Mouse (Mus musculus): ENCODE results near the gene Nrap. TPM values are rescaled to one million over a fixed set of nuclear protein-coding genes. Genes with fewer than 3 reads are reported as not detected.
"Not testable (repeated sequence)": the region's sequence is repeated elsewhere in the genome, so short reads cannot be mapped to it uniquely, and the experiment has no call there.

Nrap gene
- polyA plus RNA-seq, 1 experiment: 25.5 TPM

DNA sequence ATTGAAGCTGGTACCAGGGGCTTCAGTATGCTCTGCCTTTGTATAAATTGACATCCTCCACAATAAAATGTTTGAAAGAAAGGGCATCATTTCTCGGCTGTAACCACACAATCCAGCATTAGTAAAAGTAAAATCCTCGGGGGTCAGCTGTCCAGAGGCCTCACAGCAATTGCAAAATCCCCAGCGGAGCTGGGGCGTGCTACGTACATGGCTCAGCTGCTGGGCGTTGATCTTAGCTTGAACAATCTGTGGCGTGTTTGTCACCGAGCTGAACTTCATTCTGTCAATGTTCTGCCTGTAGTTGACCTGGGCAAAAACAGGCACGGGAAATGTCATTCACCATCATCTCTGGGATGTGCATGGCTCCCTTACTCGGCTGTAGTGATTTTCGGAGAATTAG lies 23.7 kb downstream of the Nrap start:
- TF ChIP-seq REST (IDR thresholded peaks at IDR 0.05; ENCODE audit: insufficient read depth, insufficient read length) (no peak), E2F4 (IDR thresholded peaks at IDR 0.05; ENCODE audit: insufficient read depth) (no peak), SRF (IDR thresholded peaks at IDR 0.05; ENCODE audit: control insufficient read depth, insufficient read length, low read depth) (no peak), MYOD1 (IDR thresholded peaks at IDR 0.05; ENCODE audit: control insufficient read depth in 1 of 3, insufficient read length in 2 of 3, low read depth in 2 of 3) (no peak), TCF3 (IDR thresholded peaks at IDR 0.05; ENCODE audit: insufficient read length, low read depth) (no peak), MAX (IDR thresholded peaks at IDR 0.05; ENCODE audit: low read depth) (no peak), CEBPB (IDR thresholded peaks at IDR 0.05; ENCODE audit: insufficient read depth, poor library complexity, severe bottlenecking) (no peak)
- Histone ChIP-seq H3K4me2 (ENCODE audit: low read depth) (no peak overlapping the region), H3K4me3 (no peak overlapping the region), H3K36me3 (ENCODE audit: control insufficient read depth, insufficient read depth) (no peaks in the 10 kb centered on the region), H3ac (ENCODE audit: control insufficient read depth, insufficient read length) (no peak overlapping the region), H3K79me2 (ENCODE audit: control insufficient read depth, insufficient read depth) (no peaks in the 10 kb centered on the region), H3K27me3 (ENCODE audit: control insufficient read depth, insufficient read depth, insufficient read length) (no peaks in the 10 kb centered on the region)

DNA sequence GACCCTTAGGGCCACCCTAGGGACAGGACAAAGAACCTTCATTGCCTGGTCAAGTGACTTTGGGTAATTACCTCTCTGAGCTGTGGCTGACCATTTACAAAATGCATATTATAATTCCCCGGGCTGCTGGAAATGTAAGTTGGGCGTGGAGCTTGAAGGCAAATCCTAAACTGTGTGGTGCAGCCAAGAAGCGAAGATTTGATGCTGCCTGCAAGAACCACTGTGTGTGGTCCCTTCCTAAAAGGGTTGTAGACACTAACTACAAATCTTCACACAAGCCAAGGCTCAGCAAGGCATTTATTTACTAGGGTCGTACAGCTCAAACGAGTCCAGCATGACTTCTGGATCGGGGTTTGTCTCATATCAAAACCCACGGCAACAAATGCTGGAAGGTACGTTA lies 25.3 kb downstream of the Nrap start:
- Histone ChIP-seq H3ac (ENCODE audit: control insufficient read depth, insufficient read length) (no peak overlapping the region), H3K27me3 (ENCODE audit: control insufficient read depth, insufficient read depth, insufficient read length) (no peaks in the 10 kb centered on the region), H3K4me3 (no peak overlapping the region), H3K79me2 (ENCODE audit: control insufficient read depth, insufficient read depth) (no peaks in the 10 kb centered on the region), H3K4me2 (ENCODE audit: low read depth) (no peak overlapping the region), H3K36me3 (ENCODE audit: control insufficient read depth, insufficient read depth) (no peaks in the 10 kb centered on the region)
- no peak for TF ChIP-seq USF1 (IDR thresholded peaks at IDR 0.05; ENCODE audit: low read depth)
- no peak for TF ChIP-seq TCF3 (IDR thresholded peaks at IDR 0.05; ENCODE audit: insufficient read length, low read depth)
- no peak for TF ChIP-seq SRF (IDR thresholded peaks at IDR 0.05; ENCODE audit: control insufficient read depth, insufficient read length, low read depth)
- no peak for TF ChIP-seq POLR2A (IDR thresholded peaks at IDR 0.05; ENCODE audit: insufficient read length, low read depth)
- TF ChIP-seq MYOG (IDR thresholded peaks at IDR 0.05; ENCODE audit: control insufficient read depth in 1 of 3, insufficient read depth in 1 of 3, insufficient read length in 2 of 3, low read depth in 2 of 3): no peak
- TF ChIP-seq REST (IDR thresholded peaks at IDR 0.05; ENCODE audit: insufficient read depth, insufficient read length): no peak
- no peak for TF ChIP-seq E2F4 (IDR thresholded peaks at IDR 0.05; ENCODE audit: insufficient read depth)
- TF ChIP-seq CEBPB (IDR thresholded peaks at IDR 0.05; ENCODE audit: insufficient read depth, poor library complexity, severe bottlenecking): no peak
- TF ChIP-seq MYOD1 (IDR thresholded peaks at IDR 0.05; ENCODE audit: control insufficient read depth in 1 of 3, insufficient read length in 2 of 3, low read depth in 2 of 3): no peak
- no peak for TF ChIP-seq TCF12 (IDR thresholded peaks at IDR 0.05; ENCODE audit: insufficient read depth, poor library complexity, severe bottlenecking)
- TF ChIP-seq POLR2AphosphoS2 (IDR thresholded peaks at IDR 0.05; ENCODE audit: insufficient read length, low read depth): no peak
- TF ChIP-seq MAX (IDR thresholded peaks at IDR 0.05; ENCODE audit: low read depth): no peak

DNA sequence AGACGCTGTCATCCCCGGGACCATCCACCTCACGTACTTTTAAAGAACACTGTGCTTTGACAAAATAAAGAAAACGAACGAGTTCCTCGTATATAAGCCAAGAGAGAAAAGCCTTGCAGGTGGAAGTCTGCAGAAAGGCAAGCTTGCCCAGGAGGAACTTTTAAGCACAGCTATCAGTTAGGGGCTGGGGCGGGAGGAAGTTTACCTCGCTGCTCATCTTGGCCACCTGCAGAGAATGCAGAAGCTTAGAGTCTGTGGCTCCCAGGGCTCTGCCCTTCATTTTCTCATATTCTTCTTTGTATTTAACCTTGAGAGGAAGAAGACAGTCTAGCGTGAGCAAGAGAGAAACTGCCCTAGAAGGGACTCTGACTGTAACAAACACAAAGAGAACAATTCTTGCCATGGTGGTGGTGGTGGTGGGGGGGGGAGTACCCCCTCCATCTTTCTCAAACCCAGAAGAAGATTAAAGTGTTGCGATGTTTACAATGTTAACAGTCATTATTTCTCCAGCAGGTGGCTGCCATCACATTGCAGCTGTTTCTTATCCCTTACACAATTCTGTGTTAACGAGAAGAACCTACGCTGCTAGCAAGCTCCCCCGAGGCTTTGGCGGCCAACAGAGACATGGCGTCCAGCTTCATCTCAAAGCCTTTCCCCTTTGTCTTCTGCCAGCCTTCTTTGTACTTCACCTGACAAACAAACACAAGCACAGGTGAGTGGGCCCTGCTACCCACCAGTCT lies 25.9 kb downstream of the Nrap start:
- Histone ChIP-seq H3K36me3 (ENCODE audit: control insufficient read depth, insufficient read depth) (no peaks in the 10 kb centered on the region), H3K79me2 (ENCODE audit: control insufficient read depth, insufficient read depth) (no peaks in the 10 kb centered on the region), H3K27me3 (ENCODE audit: control insufficient read depth, insufficient read depth, insufficient read length) (no peaks in the 10 kb centered on the region), H3ac (ENCODE audit: control insufficient read depth, insufficient read length) (no peak overlapping the region), H3K4me2 (ENCODE audit: low read depth) (no peak overlapping the region), H3K4me3 (no peak overlapping the region)
- TF ChIP-seq TCF3 (IDR thresholded peaks at IDR 0.05; ENCODE audit: insufficient read length, low read depth) (no peak), TCF12 (IDR thresholded peaks at IDR 0.05; ENCODE audit: insufficient read depth, poor library complexity, severe bottlenecking) (no peak), MAX (IDR thresholded peaks at IDR 0.05; ENCODE audit: low read depth) (no peak), MYOG (IDR thresholded peaks at IDR 0.05; ENCODE audit: control insufficient read depth in 1 of 3, insufficient read depth in 1 of 3, insufficient read length in 2 of 3, low read depth in 2 of 3) (no peak), CEBPB (IDR thresholded peaks at IDR 0.05; ENCODE audit: insufficient read depth, poor library complexity, severe bottlenecking) (no peak)

DNA sequence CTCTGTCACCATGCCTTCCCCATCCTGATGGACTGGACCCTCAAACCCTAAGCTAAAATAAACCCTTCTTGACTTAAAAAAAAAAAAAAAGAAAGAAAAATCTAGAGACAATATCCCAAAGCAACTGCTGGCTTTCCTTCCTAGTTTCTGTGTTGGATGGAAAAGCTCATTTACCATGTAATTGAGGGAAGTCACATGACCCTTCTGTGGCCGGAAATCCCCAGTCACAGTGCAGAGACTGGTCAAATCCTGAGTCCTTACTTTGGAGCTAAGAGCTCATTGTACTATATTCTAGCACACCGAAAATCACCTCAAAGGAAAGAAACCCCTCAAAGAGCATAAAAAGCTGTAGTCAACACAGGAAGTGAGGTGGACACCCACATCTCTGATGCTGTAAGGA lies 30.9 kb downstream of the Nrap start:
- Histone ChIP-seq H3K79me2 (ENCODE audit: control insufficient read depth, insufficient read depth) (no peaks in the 10 kb centered on the region), H3K4me3 (no peak overlapping the region), H3K4me2 (ENCODE audit: low read depth) (no peak overlapping the region), H3K27me3 (ENCODE audit: control insufficient read depth, insufficient read depth, insufficient read length) (no peaks in the 10 kb centered on the region), H3ac (ENCODE audit: control insufficient read depth, insufficient read length) (no peak overlapping the region), H3K36me3 (ENCODE audit: control insufficient read depth, insufficient read depth) (no peaks in the 10 kb centered on the region)
- TF ChIP-seq REST (IDR thresholded peaks at IDR 0.05; ENCODE audit: insufficient read depth, insufficient read length): no peak
- TF ChIP-seq USF1 (IDR thresholded peaks at IDR 0.05; ENCODE audit: low read depth): peak; percentile 60

DNA sequence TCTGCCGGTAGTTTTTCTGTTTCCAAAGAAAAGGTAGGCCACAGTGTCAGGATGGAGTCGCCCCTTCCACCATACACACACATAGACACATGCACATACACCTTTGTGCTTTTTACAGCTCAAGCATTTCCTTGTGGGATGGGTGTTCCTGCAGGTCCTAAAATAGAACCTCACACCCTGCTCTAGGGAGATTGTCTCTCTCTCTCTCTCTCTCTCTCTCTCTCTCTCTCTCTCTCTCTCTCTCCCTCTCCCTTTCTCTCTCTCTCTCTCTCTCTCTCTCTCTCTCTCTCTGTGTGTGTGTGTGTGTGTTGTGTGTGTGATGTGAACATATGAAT lies 32.5 kb downstream of the Nrap start:
- not testable (repeated sequence) for H3K36me3 ChIP-seq (ENCODE audit: control insufficient read depth, insufficient read depth); H3K27me3 ChIP-seq (ENCODE audit: control insufficient read depth, insufficient read depth, insufficient read length); H3ac ChIP-seq (ENCODE audit: control insufficient read depth, insufficient read length); H3K79me2 ChIP-seq (ENCODE audit: control insufficient read depth, insufficient read depth); H3K4me3 ChIP-seq
- H3K4me2 ChIP-seq (ENCODE audit: low read depth): peak overlapping the region; percentile 41
